Comparison of ENCODE assay signal across 23 mouse cellular contexts in the genomic region with DNA sequence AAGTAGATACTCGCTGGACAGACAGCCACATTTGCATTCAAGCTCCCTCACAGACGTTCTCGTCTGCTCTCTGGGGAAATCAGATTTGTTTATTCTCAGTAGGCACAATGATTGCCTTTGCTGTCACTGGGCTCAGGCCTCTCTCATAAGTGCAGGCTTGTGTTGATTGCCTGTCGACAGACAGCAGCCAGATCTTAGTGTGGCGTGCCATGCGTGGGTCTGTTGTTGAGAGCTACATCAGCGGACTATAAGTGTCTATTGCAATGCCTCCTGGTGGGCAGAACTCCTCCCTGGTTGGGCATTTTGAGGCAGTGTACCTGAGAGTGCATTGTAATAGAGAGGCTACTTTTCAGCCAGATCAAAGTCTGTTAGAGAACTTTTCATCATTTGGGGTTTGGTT.
A peak's percentile ranks its signal among the peaks of the same experiment; 100 is the strongest.
DNase-seq lines count a peak whose midpoint lies in the region; TF ChIP-seq lines count a peak whose summit lies in the region.
"Had no signal": no experiment of that assay in that cellular context is flagged by ENCODE, and none has a peak within 500 bp of the region (broad histone marks: within the 10 kb centered on the region; RNA-seq: fewer than 3 reads in every experiment).

No protein-coding gene starts in this region.

- no peak for TF ChIP-seq POLR2A in lung, adult 2 months (IDR thresholded peaks at IDR 0.05; ENCODE audit: borderline replicate concordance, extremely low read depth, low read depth, low read length)

- TF ChIP-seq CTCF in lung, adult 2 months (IDR thresholded peaks at IDR 0.05; ENCODE audit: insufficient read depth, low read length) = no peak

- H3K4me3 ChIP-seq in lung, adult 2 months (replicated peaks; ENCODE audit: extremely low read depth, low read depth, low read length) = no peak overlapping the region
- H3K4me3 ChIP-seq: forebrain, embryonic 13.5 days; heart, adult 2 months; hindbrain, embryonic 13.5 days; left cerebral cortex, adult 2 months; liver, embryonic 12.5 days; lung, embryonic 15.5 days; stomach, embryonic 15.5 days had no signal

- DNase-seq in heart, adult 11 months = peak; percentile 86
- no peak for DNase-seq in heart, adult 9 months (ENCODE audit: low spot score in 2 of 2)
- DNase-seq in layer of hippocampus, adult 9-11 months = peak; percentile 9
- no peak for DNase-seq in layer of hippocampus, adult 9-10 months (ENCODE audit: low spot score)
- peak; percentile 1 for DNase-seq in lung, postnatal 36 days
- DNase-seq in lung, adult 2 months = no peak
- no peak for DNase-seq in gastrocnemius, adult 18-20 months (ENCODE audit: low spot score)
- DNase-seq in left cerebral cortex, postnatal 14 days (ENCODE audit: low spot score in 2 of 2) = no peak
- DNase-seq: adrenal gland, adult 8-10 months; cerebellum, adult 2 months; cerebellum, postnatal 25 days; gastrocnemius, postnatal 14 days; kidney, adult 8-10 months; kidney, postnatal 4 days; left cerebral cortex, postnatal 4 days; right cerebral cortex, postnatal 25 days had no signal

- 41% methylated on average over 7 of the region's 7 CpGs for WGBS in lung, adult 2 months

- intact Hi-C loops in left cerebral cortex, postnatal 14 days (cut with DNase I) = no loop called here

- no peaks in the 10 kb centered on the region for H3K4me1 ChIP-seq in lung, adult 2 months (ENCODE audit: control insufficient read depth, insufficient read depth, low read length)
- H3K4me1 ChIP-seq: forebrain, embryonic 13.5 days; hindbrain, embryonic 13.5 days; liver, embryonic 12.5 days; lung, embryonic 15.5 days; stomach, embryonic 15.5 days had no signal

Comparison
In these comparisons a context has a peak if more than half of its experiments do, and no peak if none do; other contexts are left out.
1. DNase-seq: peak in heart, adult 11 months (single experiment), layer of hippocampus, adult 9-11 months (single experiment) and lung, postnatal 36 days (single experiment); none in heart, adult 9 months (0 of 2), layer of hippocampus, adult 9-10 months (single experiment), lung, adult 2 months (single experiment), gastrocnemius, adult 18-20 months (single experiment) and left cerebral cortex, postnatal 14 days (0 of 2).